Mouse (Mus musculus) left cerebral cortex, postnatal 10 days (tissue): ENCODE measurements around the gene Zhx3. TPM values are rescaled to one million over a fixed set of nuclear protein-coding genes. Genes with fewer than 3 reads are reported as not detected.
A peak's percentile ranks its signal among the peaks of the same experiment; 100 is the strongest.

Experiments used
- DNase-seq, 2 experiments: peaks; one replicate each; pipeline ENCODE4 v3.0.0; 2021 to 2022; ENCODE audit warnings: low spot score in 2 of 2, mixed read lengths in 1 of 2; ENCODE audit errors: extremely low spot score in 1 of 2
- intact Hi-C: fragments of 180-260 bp; cut with DNase I; formaldehyde crosslinking; loops from one replicate; pipeline ENCODE4 v1.15.1; 2025
- total RNA-seq, 2 experiments: library from RNA; stranded (reverse); gene quantifications; 2 replicates each; pipeline ENCODE4 v1.2.3; 2021

Zhx3 gene
- total RNA-seq: 10 to 100 TPM; 66.7 to 78.4 TPM

DNA sequence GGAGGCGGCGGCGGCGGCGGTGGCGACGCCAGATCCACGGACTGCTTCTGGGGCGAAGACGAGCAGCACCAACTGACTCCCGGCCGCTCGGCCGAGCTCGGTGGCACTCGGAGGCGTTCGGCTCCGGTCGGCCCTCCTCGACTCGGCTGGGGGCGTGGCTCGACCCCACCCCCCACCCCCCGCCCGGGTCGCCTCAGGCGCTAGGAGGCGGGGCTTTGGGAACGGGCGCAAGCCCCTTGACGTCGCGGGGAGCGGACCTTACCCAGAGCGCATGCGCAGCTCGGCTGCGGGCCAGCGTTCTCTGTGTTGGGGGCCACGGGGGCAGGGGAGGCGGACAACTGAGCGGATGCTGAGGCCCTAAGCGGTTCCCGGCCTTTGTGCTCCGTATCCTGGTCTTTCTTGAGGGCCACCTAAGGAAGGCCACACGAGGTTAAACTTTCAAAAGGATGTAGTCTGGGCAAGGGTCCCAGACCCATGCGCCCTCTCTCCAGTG lies at the start of gene Zhx3:
Gene Zhx3 (minus strand): TSS at position 109 of the 493 bp plus-strand sequence.
- intact Hi-C loops: loop anchor here (5.0 kb wide), 2 partner anchors 86 to 141 kb away; partner anchors contain the start of gene Plcg1
- peak; percentile 89 to 97 for DNase-seq

DNA sequence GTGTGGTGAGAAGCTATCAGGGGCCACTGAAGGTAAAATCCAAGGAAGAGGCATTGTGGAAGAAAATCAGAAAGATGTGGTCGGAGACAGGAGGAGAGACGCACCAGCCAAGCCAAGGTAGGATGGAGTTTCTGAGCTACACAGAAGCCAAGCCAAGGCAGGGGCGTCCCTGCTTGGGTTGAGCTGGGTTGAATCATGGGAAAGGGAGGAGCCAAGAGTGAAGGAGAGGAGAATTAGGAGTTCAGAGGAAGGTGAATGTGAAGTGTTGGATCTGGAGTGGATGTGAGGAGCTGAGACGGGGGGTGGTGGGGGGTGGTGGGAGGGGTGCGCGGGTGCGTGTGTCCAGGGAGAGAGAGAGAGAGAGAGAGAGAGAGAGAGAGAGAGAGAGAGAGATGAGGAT lies 48.5 kb upstream of the Zhx3 start:
- intact Hi-C loops: no loop called here
- no peak for DNase-seq

DNA sequence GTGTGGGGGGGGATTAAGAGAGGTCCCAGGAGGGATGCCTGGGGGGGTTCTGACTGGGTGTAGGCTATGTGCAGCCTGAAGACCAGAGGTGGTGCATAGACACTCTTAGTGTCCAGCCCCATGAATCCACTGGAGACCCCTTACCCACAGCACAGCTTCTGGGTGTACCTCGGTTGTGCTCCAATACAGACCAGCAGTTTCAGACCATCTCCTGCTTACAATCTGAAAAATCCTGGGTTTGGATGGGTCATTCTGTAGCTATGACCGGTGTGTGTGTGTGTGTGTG lies 46.1 kb upstream of the Zhx3 start:
- intact Hi-C loops: no loop called here
- DNase-seq: no peak

DNA sequence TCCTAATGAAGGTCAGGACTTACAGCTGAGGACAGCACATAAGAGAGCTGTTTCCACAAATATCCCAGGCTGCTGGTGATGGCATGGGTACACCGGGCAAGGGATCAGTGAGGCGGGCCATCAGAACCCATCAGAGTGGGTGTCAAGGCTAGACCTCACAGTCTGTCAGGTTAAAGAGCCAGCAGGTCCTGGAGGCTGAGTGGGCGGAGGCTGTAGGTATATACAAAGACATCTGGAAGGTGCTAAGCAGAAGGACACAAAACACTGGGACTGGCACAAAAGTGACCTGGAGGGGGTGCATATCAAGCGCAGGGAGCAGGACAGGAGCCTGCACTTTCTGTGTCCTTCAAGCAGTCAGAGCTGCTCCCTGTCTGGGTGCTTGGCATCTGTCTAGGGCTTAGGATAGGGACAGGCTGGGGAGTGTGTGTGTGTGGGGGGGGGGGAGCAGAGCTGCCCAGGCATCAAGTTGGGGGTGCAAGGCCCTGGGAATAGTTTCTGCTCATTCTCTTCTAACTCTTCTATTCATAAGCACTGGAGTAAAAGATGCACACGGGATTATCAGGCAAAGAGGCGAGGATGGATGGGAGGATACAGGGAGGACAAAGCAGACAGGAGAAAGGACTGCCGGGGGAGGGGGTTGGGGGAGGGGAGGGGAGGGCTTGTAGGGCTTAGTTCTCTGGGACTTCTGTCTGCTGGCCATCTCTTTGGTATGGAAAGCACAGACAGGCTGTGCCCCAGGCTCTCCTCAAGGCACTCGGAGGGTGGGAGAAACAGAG lies 45.5 kb upstream of the Zhx3 start:
- DNase-seq: no peak
- intact Hi-C loops: no loop called here

DNA sequence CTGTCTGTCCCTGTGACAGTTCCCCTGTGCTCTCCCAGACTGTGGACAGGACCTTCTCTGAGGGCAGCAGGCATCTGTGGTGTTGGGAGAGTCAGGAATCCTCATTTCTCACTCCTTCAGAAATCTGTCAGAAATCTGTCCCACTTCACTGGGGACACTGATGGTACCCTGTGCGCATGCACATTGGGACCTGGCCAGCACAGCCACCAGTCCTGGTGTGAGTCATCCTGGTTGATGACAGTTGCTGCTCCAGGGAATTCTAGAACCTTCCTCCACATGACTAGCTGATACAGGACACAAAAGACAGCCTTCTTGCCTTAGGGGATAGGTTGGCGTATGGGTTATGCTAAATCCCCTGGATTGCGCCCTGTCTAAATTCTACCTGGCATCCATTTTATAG lies 44.5 kb upstream of the Zhx3 start:
- no peak for DNase-seq
- intact Hi-C loops: no loop called here

DNA sequence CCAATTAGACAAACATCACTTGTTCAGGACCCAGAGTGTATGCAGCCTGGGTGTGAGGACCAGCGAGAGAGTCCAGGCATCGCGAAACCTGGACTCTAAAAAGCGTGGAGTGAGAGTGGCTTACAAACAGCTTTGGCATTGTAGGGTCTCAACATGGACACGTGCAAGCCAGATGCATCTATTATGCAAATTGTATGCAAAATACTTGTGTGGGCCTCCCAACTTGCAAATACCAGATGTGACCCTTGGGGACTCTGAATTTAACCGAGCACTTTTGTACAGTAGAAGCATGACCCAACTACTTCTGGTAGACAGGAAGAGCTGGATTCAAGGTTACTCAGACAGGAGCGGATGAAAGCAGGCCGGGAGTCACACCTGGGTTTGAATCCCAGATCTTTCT lies 43.9 kb upstream of the Zhx3 start:
- intact Hi-C loops: no loop called here
- DNase-seq: no peak

DNA sequence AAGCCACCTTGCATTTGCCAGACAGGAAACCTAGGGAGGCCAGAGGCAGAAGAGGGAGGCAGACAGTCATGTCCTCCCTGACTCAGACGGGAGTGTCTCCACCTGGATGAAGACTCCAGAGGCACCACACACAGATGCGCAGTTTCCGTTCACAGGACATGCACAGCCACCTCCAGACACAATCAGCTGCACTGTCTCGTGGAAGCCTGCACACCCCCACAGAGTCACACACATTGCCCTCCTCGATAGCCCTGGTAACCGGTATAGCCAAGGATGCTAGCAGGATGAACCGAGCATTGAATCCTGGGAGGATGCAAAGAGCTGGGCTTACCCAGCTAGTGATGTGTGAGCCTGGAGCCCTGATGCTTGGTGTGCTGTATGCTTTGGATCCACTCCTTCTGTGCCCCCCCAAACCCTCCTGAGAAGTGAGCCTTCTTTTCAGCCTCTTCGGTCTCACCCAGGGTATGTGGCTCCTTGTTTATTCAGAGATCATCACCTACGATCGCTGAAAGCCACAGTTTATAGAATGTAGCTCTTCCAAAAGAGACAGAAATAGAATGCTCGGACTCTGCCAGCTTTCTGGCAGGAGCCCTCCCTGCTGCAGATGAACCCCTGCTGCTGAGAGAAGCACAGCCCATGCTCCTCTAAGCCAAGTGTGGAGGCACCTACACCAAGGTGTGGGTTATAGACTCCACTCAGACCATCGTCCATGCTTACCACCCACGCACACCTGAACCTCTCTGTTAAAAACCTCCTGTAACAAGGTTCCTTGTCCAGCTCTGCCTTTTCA lies 43.2 kb upstream of the Zhx3 start:
- DNase-seq: no peak
- intact Hi-C loops: no loop called here

DNA sequence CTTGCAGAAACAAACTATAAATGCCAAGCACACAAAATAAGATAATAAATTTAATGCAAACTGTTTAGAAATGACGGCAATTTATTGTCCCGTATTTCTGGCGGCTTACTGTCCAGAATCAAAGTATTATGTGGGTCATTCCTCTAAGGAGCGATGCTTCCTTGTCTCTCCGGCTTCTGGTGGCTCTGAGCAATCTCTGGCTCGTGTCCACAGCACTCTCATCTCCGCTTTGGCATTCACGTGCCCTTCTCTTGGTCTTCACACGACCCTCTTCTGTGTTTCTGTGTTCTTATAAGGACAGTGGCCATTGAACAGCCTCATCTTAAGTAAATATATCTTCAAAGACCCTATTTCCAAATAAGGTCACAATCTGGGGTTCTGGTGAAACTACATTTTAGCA lies 41.9 kb upstream of the Zhx3 start:
- intact Hi-C loops: no loop called here
- no peak for DNase-seq

DNA sequence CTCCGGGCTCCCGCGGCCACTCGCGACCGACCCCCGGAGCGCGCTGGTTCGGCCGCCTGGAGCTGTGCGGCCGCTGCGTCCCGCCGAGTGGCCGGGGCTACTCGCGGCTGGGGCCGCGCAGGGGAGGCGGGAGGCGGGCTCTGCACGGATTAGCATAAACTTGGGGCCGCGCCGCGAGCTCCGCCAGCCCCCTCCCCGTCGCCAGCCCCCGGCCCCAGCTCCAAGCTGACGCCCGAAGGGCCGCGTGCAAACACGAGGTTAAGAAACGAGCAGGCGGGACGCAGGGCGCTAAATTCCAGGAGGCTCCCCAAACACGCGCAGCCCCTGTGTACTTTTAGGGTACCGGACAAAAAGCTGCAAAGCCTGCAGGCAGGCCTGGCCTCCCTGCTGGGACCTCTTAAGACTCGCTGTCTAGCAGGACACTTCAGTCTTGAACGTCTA lies 39.5 kb upstream of the Zhx3 start, which contains the start of gene Emilin3:
Gene Emilin3 (minus strand): TSS at position 98 of the 441 bp plus-strand sequence.
- intact Hi-C loops: no loop called here
- DNase-seq: no peak

DNA sequence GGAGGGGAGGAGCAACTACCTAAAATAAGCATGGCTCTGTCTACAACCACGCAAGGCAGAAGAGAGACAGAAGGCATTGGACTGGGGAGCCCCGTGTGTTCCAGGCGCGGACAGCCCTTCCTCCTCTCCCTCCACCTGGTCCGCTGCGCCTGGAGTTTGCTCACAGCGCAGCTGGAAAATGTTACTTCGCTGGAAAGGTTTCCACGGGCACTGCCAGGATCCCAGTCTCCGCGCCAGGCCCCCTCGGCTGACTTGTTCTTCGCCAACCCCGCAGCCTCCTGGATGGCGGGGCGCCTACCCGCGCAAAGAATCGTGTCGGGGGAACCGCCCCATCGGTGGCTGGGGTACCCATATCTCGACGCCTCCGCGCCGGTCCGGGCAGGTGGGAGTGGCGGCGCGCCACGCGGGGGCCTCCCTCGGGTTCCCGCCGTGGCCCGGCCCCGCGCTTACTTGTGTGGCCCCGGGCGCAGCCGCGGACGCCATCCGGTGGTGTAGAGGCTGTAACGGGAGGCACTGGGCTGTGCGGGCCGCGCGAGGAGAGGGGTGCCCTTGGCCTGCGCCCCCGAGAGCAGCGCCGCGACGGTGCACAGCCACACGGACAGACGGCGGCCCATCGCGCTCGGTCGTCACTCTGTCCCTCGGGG lies 38.9 kb upstream of the Zhx3 start:
- intact Hi-C loops: no loop called here
- DNase-seq: no peak

DNA sequence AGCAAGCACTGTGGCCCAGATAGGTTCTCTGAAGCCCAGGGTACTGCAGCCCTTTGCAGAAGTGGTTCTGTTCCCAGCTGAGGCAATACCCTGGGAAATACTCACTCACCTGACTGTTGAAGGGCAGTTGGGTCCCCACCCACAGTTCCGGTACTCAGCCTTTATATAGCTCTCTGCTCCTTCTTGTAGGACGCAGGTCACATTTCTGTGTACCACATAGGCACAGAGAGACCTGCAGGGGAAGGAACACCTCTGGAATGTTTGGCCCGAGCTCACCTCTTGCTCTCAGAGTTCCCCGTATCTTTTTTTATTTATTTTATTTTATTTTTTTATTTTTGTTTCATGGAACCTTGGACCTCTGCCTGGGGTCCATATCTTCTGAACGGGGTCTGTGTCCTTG lies 37.8 kb upstream of the Zhx3 start:
- intact Hi-C loops: no loop called here
- DNase-seq: no peak

DNA sequence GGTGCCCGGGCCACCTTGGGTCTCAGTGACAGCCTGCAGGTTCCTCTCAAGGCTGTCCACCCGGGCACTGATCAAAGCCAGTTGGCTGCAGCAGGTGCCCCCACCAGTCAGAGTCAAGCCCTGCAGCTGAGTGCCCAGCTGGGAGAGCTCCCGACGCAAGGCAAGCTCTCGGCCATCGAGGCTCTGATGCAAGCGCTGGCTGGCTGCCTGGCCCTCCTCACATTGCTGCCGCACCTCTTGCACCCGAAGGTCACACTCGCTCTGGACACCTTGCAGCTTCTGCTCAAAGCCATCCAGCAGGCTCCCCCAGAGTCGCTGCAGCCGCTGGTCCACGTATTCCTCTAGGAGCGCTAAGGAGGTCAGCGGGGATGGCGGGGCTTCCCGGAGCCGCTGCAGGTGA lies 35.8 kb upstream of the Zhx3 start:
- intact Hi-C loops: no loop called here
- no peak for DNase-seq

DNA sequence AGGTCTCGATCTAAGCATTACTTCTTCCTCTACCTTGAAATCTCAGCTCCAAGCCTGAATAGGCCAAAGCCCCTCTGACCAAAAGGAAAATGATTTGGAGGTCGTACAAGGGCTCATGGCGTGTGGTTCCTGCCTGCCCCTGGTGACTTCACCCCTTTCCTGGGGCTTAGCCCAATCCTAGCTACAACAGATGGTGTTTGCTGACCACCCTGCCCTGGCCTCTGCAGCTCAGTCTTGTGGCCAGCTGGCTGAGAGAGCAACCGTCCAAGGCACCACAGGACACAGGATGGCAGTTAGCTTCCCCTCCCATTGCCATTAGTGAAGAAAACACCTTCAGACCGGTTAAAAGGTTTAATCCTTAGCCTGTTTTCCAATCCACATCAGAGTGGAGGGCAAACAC lies 33.3 kb upstream of the Zhx3 start:
- intact Hi-C loops: no loop called here
- no peak for DNase-seq

DNA sequence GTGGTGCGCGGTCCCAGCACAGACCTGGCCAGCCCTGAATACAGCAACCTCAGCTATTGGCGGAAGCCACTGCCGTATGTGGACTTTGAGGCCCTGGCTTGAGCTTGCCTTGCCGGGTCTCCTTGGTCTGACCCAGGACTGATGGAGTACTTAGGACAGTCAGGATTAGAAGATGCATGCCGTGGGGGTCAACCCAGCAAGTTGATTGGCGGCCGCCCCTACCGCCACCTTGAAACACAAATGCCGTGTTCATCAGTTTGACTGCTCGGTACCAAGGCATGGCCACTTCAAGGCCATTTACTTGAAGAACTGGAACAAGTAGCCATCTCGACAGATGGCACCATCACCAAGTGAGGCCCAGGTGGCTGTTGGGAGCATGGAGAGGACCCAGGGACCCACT lies 32.5 kb upstream of the Zhx3 start:
- intact Hi-C loops: no loop called here

DNA sequence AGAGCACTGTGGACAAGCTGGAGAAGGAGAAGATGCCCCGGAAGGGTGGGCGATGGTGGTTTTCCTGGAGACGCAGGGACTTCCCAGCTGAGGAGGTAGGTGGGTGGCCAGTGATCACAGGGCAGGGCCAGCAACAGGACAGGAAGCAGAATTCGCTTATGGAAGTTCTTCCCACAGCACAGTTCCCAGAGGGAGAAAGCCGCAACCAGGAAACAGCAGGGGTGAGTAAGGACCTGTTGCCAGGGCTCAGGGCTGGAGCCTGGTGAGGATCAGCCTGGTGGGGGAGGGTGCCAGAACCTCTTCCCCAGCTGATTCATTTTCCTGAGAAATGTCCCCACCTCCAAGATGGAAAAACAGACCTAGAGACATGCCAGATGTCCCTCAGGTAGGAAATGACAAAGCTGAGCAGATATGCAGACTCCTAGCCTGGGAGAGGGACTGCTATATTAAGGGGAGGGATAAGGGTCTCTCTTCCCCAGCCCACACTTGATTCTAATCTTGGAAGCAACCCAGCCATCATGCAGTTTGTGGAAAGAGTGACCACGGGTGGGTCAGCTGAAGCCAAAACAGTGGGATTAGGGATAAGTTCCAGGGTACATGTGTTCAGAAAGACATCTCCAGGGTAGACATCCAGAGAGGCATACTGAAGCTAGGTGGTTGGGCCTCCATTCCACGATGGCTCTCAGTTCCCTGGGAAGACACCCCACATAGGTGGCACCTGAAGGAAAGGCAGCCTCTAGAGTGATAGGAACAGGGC lies 29.0 kb upstream of the Zhx3 start:
- no peak for DNase-seq

More for the DNA sequence above, 32.5 kb upstream of the Zhx3 start:
- DNase-seq: no peak

DNA sequence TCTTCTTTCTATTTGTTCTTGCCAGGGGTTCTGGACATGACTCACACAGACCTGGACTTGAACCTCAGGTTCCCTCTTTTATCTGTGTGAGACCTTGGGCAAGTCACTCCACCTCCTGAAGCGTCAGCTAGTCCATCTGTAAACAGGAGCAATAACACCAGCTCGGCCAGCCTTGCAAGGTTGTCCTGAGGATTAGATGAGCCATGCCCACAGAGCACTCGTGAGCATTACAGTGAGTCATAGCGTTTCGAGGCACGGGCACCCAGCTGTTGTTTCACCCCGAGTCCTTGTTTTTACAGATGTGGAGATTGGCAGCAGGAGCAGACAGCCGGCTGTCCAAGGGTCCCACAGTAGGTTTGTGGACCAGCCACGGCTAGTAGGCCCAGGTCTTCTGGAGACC lies 18.9 kb upstream of the Zhx3 start:
- intact Hi-C loops: no loop called here
- no peak for DNase-seq

More for the DNA sequence above, 29.0 kb upstream of the Zhx3 start:
- intact Hi-C loops: no loop called here

DNA sequence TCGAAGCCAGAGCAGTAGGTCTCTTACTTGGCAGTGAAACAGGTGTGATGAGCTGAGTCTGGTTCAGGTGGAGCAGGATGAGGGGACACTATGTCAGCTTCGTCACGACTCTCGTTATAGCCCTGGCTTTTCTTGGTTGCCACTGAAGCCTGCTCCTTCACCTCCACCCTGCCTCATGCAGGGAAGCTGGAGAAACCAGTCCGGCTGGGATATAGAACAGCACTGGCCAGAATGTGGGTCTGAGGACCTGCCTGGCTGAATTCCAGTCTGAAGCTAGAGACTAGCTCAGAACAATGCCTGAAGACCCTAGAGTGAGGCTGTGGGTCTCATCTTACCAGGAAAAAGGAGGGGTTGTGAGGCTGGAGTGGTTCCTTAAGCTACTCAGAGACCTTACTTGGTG lies 18.2 kb upstream of the Zhx3 start:
- DNase-seq: no peak
- intact Hi-C loops: no loop called here

DNA sequence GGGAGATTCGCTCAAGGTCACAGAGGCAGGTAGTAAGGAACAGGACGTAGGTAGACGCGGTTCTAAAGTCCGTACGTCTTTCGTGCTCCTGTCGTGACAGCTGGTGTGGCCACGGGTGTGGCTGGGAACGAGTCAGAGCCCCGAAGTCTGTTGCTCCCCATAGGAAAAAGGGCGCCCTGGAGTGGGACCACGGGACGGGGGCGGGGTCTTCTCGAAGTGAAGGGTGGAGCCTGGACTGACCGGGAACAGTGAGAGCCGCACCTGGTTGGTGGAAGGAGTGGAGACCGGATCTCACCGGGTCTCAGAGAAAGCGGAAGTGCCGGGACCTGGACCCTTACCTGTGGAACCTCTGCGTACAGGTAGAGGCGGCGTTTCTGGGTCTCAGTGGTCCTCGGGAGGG lies 15.1 kb upstream of the Zhx3 start:
- no peak for DNase-seq
- intact Hi-C loops: loop anchor here (5.0 to 10.0 kb wide), 2 partner anchors 123 to 286 kb away; no protein-coding TSS in a partner anchor

DNA sequence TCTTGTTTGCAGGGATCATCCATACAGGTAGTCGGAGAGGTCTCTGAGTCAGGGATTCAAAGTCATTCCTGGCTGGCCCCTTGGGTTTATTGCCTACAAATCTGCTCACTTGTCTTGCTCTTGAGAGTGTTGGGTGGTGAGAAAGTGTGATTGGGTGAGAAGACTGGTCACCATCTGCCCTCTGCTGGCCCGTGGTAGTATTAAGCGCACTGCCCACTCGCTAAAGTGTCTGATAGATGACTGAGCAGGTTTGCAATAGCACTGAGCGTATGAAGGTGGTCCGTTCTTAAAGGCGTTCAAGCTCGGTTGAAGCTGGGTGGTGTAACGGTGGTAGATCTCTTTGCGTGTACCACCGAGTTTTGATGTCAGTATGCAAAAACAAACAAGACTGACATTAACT lies 14.5 kb upstream of the Zhx3 start:
- intact Hi-C loops: loop anchor here (5.0 to 10.0 kb wide), 2 partner anchors 122 to 285 kb away; no protein-coding TSS in a partner anchor
- DNase-seq: peak; percentile 76 to 80
